Mouse (Mus musculus): ENCODE results near the gene Zkscan4. TPM values are rescaled to one million over a fixed set of nuclear protein-coding genes. Genes with fewer than 3 reads are reported as not detected.

Gene Zkscan4
- total RNA-seq, 2 experiments from 2014 or later = not detected

DNA sequence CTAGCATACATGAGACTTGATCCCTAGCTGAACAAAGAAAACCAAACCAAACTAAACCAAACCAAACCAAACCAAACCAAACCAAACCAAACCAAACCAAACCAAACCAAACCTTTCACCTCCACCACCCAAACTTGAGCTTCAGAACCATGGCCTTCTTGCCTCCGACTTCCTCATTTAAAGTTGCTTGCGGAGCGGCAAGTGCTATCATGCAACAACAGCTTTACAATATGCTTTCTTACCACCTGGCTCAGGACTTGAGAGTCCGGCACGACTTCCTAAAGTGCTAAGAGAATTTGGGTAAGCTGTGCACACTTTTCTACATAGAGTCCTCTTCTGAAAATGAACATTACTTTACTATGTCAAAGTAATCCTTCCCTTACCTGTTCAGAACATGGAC, 23.6 kb downstream of the Zkscan4 start:
- ATAC-seq (replicated peaks; ENCODE audit: low FRiP score, poor library complexity, severe bottlenecking) = no peak

DNA sequence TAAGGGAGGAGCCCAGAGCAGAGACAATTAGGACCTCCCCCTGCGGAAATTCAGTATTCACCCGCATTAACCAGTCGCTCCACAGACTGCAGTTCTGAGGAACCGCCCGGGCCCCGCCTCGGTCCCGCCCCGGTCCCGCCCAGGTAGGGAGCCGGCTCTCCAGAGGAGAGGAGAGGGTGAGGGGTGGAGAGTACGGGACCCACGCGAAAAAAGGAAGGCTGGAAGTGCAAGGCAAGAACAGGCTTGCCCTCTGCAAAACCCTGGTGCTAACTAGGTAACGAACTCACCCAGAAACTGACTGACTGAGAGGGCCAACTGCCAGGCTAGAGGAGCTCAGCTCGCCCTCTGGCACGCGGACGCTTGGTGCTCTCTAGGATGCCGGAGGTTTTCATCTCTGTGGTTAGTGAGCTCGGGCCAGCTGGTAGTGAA, 27.5 kb downstream of the Zkscan4 start:
- ATAC-seq (replicated peaks; ENCODE audit: low FRiP score, poor library complexity, severe bottlenecking) = peak; percentile 92

- no peak for ATAC-seq (replicated peaks; ENCODE audit: low FRiP score, poor library complexity, severe bottlenecking)
Observed at GRCm38 (mm10) chr13:21530136-21530535, 51.4 kb downstream of the Zkscan4 start.

DNA sequence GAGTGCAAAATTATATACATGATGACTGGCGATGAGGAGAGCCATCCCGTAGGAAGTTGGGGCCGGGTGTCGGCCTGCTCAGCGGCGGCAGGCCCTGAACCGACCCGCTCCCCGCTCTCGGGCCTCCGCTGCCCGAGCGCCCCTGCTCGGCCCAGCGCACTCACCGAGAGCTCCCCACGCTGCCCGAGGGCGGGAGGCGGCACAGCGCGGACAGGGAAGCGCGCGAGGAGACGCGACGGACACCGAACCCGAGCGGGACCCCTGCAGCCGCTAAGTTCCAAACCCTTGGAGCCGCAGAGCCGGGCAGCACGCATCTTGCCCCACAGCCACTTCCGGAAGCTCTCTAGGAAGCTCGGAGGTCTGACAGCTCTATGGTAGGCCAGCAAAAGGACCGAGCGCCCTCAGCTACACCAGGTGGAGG, 52.1 kb downstream of the Zkscan4 start, which contains the start of gene Zkscan8:
Zkscan8 (minus strand) TSS at position 340 of the 421 bp plus-strand sequence.
- ATAC-seq (replicated peaks; ENCODE audit: low FRiP score, poor library complexity, severe bottlenecking) = peak; percentile 87

Other genes starting within 250 kb of the Zkscan4 start
- not detected in 2 replicates for gene Gpx5, start 186.2 kb upstream of the Zkscan4 start, total RNA-seq (2015; ENCODE audit: low replicate concordance)
- not detected in 2 replicates for gene Gpx5, start 186.2 kb upstream of the Zkscan4 start, total RNA-seq (2017; ENCODE audit: low replicate concordance)
- gene Gpx6, start 166.8 kb upstream of the Zkscan4 start, total RNA-seq (2015; ENCODE audit: low replicate concordance) = not detected in 2 replicates
- gene Gpx6, start 166.8 kb upstream of the Zkscan4 start, total RNA-seq (2017; ENCODE audit: low replicate concordance) = not detected in 2 replicates
- gene Olfr1367, start 132.0 kb upstream of the Zkscan4 start, total RNA-seq (2015; ENCODE audit: low replicate concordance) = not detected in 2 replicates
- not detected in 2 replicates for gene Olfr1367, start 132.0 kb upstream of the Zkscan4 start, total RNA-seq (2017; ENCODE audit: low replicate concordance)
- 0.84 TPM in 1 of 2 replicates, not detected in the other for gene Zscan12, start 116.1 kb upstream of the Zkscan4 start, total RNA-seq (2015; ENCODE audit: low replicate concordance)
- 0.70 and 1.4 TPM in 2 replicates for gene Zscan12, start 116.1 kb upstream of the Zkscan4 start, total RNA-seq (2017; ENCODE audit: low replicate concordance)
- 16.9 and 23.6 TPM in 2 replicates for gene Zkscan3, start 76.2 kb upstream of the Zkscan4 start, total RNA-seq (2015; ENCODE audit: low replicate concordance)
- gene Zkscan3, start 76.2 kb upstream of the Zkscan4 start, total RNA-seq (2017; ENCODE audit: low replicate concordance) = 13.9 and 19.9 TPM in 2 replicates
- not detected in 2 replicates for gene Pgbd1, start 37.8 kb upstream of the Zkscan4 start, total RNA-seq (2015; ENCODE audit: low replicate concordance)
- gene Pgbd1, start 37.8 kb upstream of the Zkscan4 start, total RNA-seq (2017; ENCODE audit: low replicate concordance) = 1.1 TPM in 1 of 2 replicates, not detected in the other
- 3.8 and 4.8 TPM in 2 replicates for gene Zscan26, start 25.2 kb upstream of the Zkscan4 start, total RNA-seq (2015; ENCODE audit: low replicate concordance)
- 1.7 and 2.2 TPM in 2 replicates for gene Zscan26, start 25.2 kb upstream of the Zkscan4 start, total RNA-seq (2017; ENCODE audit: low replicate concordance)
- gene Nkapl, start 10.4 kb upstream of the Zkscan4 start, total RNA-seq (2015; ENCODE audit: low replicate concordance) = 1.3 TPM in 1 of 2 replicates, not detected in the other
- not detected in 2 replicates for gene Nkapl, start 10.4 kb upstream of the Zkscan4 start, total RNA-seq (2017; ENCODE audit: low replicate concordance)
- not detected in 2 replicates for gene Gm10065, start 534 bp downstream of the Zkscan4 start, total RNA-seq (2015; ENCODE audit: low replicate concordance)
- not detected in 2 replicates for gene Gm10065, start 534 bp downstream of the Zkscan4 start, total RNA-seq (2017; ENCODE audit: low replicate concordance)
- gene AK157302, start 16.3 kb downstream of the Zkscan4 start, total RNA-seq (2015; ENCODE audit: low replicate concordance) = 0.77 and 5.6 TPM in 2 replicates
- 7.8 and 15.1 TPM in 2 replicates for gene AK157302, start 16.3 kb downstream of the Zkscan4 start, total RNA-seq (2017; ENCODE audit: low replicate concordance)
- 12.1 TPM in 1 of 2 replicates, not detected in the other for gene Gm11273, start 22.5 kb downstream of the Zkscan4 start, total RNA-seq (2015; ENCODE audit: low replicate concordance)
- 1.3 TPM in 1 of 2 replicates, not detected in the other for gene Gm11273, start 22.5 kb downstream of the Zkscan4 start, total RNA-seq (2017; ENCODE audit: low replicate concordance)
- gene Zkscan8, start 52.2 kb downstream of the Zkscan4 start, total RNA-seq (2015; ENCODE audit: low replicate concordance) = 2.1 and 5.4 TPM in 2 replicates
- gene Zkscan8, start 52.2 kb downstream of the Zkscan4 start, total RNA-seq (2017; ENCODE audit: low replicate concordance) = 1.7 and 3.4 TPM in 2 replicates
- gene Olfr1366, start 63.9 kb downstream of the Zkscan4 start, total RNA-seq (2015; ENCODE audit: low replicate concordance) = not detected in 2 replicates
- not detected in 2 replicates for gene Olfr1366, start 63.9 kb downstream of the Zkscan4 start, total RNA-seq (2017; ENCODE audit: low replicate concordance)
- not detected in 2 replicates for gene Olfr1535, start 81.0 kb downstream of the Zkscan4 start, total RNA-seq (2015; ENCODE audit: low replicate concordance)
- 0.84 TPM in 1 of 2 replicates, not detected in the other for gene Olfr1535, start 81.0 kb downstream of the Zkscan4 start, total RNA-seq (2017; ENCODE audit: low replicate concordance)
- gene Olfr1364, start 102.9 kb downstream of the Zkscan4 start, total RNA-seq (2015; ENCODE audit: low replicate concordance) = not detected in 2 replicates
- not detected in 2 replicates for gene Olfr1364, start 102.9 kb downstream of the Zkscan4 start, total RNA-seq (2017; ENCODE audit: low replicate concordance)
- not detected in 2 replicates for gene Olfr1362, start 135.1 kb downstream of the Zkscan4 start, total RNA-seq (2015; ENCODE audit: low replicate concordance)
- not detected in 2 replicates for gene Olfr1362, start 135.1 kb downstream of the Zkscan4 start, total RNA-seq (2017; ENCODE audit: low replicate concordance)
- not detected in 2 replicates for gene Olfr11, start 163.6 kb downstream of the Zkscan4 start, total RNA-seq (2015; ENCODE audit: low replicate concordance)
- gene Olfr11, start 163.6 kb downstream of the Zkscan4 start, total RNA-seq (2017; ENCODE audit: low replicate concordance) = not detected in 2 replicates
- gene Olfr1361, start 184.5 kb downstream of the Zkscan4 start, total RNA-seq (2015; ENCODE audit: low replicate concordance) = not detected in 2 replicates
- gene Olfr1361, start 184.5 kb downstream of the Zkscan4 start, total RNA-seq (2017; ENCODE audit: low replicate concordance) = not detected in 2 replicates
- gene Olfr1360, start 198.5 kb downstream of the Zkscan4 start, total RNA-seq (2015; ENCODE audit: low replicate concordance) = not detected in 2 replicates
- gene Olfr1360, start 198.5 kb downstream of the Zkscan4 start, total RNA-seq (2017; ENCODE audit: low replicate concordance) = not detected in 2 replicates
- not detected in 2 replicates for gene Olfr1359, start 219.2 kb downstream of the Zkscan4 start, total RNA-seq (2015; ENCODE audit: low replicate concordance)
- 0.34 and 0.42 TPM in 2 replicates for gene Olfr1359, start 219.2 kb downstream of the Zkscan4 start, total RNA-seq (2017; ENCODE audit: low replicate concordance)
- 91.5 and 110 TPM in 2 replicates for gene Hist1h2bl, start 237.2 kb downstream of the Zkscan4 start, total RNA-seq (2015; ENCODE audit: low replicate concordance)
- gene Hist1h2bl, start 237.2 kb downstream of the Zkscan4 start, total RNA-seq (2017; ENCODE audit: low replicate concordance) = 213 and 268 TPM in 2 replicates
- gene Hist1h2ai, start 237.5 kb downstream of the Zkscan4 start, total RNA-seq (2015; ENCODE audit: low replicate concordance) = 6.1 TPM in 1 of 2 replicates, not detected in the other
- 1,027 and 1,342 TPM in 2 replicates for gene Hist1h2ai, start 237.5 kb downstream of the Zkscan4 start, total RNA-seq (2017; ENCODE audit: low replicate concordance)
- 16.7 TPM in 1 of 2 replicates, not detected in the other for gene Hist1h3h, start 238.8 kb downstream of the Zkscan4 start, total RNA-seq (2015; ENCODE audit: low replicate concordance)
- 69.1 and 159 TPM in 2 replicates for gene Hist1h3h, start 238.8 kb downstream of the Zkscan4 start, total RNA-seq (2017; ENCODE audit: low replicate concordance)
- gene Hist1h2bm, start 243.1 kb downstream of the Zkscan4 start, total RNA-seq (2015; ENCODE audit: low replicate concordance) = 65.8 and 82.8 TPM in 2 replicates
- 254 and 277 TPM in 2 replicates for gene Hist1h2bm, start 243.1 kb downstream of the Zkscan4 start, total RNA-seq (2017; ENCODE audit: low replicate concordance)